Comparison of ENCODE assay signal across 15 mouse cellular contexts in the genomic region with DNA sequence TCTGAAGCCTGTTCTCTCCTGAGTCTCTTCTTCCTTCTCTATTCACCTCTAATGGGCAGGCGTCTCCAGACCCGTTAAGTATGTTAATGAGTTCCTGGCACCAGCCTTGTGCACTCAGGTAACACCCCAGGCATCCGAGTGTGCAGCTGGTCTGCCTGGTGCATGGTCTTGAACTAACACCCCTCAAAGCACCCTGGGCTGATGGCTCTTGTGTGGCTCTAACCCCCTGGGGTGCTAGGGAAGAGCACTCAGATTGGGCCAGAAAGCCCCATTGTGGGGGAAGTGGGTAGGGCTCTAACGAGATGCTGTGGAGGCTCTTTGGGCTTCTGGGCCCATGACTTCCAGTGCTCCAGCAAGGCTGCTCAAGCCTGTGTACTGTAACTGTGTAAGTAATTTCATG. TPM values are rescaled to one million over a fixed set of nuclear protein-coding genes. Genes with fewer than 3 reads are reported as not detected.
A peak's percentile ranks its signal among the peaks of the same experiment; 100 is the strongest.
DNase-seq lines count a peak whose midpoint lies in the region; ATAC-seq and TF ChIP-seq lines count a peak whose summit lies in the region.
"Had no signal": no experiment of that assay in that cellular context is flagged by ENCODE, and none has a peak within 500 bp of the region (broad histone marks: within the 10 kb centered on the region; RNA-seq: fewer than 3 reads in every experiment).

No protein-coding gene starts in this region.

- peaks cover 74% of the 10 kb centered on the region for H3K4me1 ChIP-seq in heart, embryonic 13.5 days
- peaks cover 89% of the 10 kb centered on the region for H3K4me1 ChIP-seq in megakaryocyte, embryonic 14.5 days
- H3K4me1 ChIP-seq in embryonic fibroblast, embryonic 13.5 days (ENCODE audit: control insufficient read depth, insufficient read depth, low read length), result peaks cover 16% of the 10 kb centered on the region

- peaks cover 77% of the 10 kb centered on the region for H3K36me3 ChIP-seq in heart, embryonic 13.5 days
- H3K36me3 ChIP-seq in megakaryocyte, embryonic 14.5 days (replicated peaks; ENCODE audit: low read length), result peaks cover 80% of the 10 kb centered on the region

- H3K27me3 ChIP-seq in heart, embryonic 13.5 days (replicated peaks), result no peaks in the 10 kb centered on the region
- H3K27me3 ChIP-seq in megakaryocyte, embryonic 14.5 days (replicated peaks), result no peaks in the 10 kb centered on the region

- ATAC-seq in heart, embryonic 13.5 days (ENCODE audit: extremely low read depth, insufficient number of reproducible peaks, low FRiP score, low TSS enrichment), result no peak
- ATAC-seq in megakaryocyte, adult 5-6 weeks (ENCODE audit: poor library complexity, severe bottlenecking), result no peak
- no peak for ATAC-seq in erythroblast, adult 5-6 weeks (replicated peaks; ENCODE audit: low FRiP score, poor library complexity, severe bottlenecking)

- TF ChIP-seq CTCF in embryonic fibroblast, embryonic 13.5 days (IDR thresholded peaks at IDR 0.05; ENCODE audit: borderline replicate concordance, insufficient read depth, low read length), result no peak

- no peak for DNase-seq in heart, postnatal 25 days (ENCODE audit: low spot score)
- DNase-seq in R1 (ENCODE audit: low read depth, low spot score), result peak; percentile 69
- DNase-seq in cerebellum, adult 8-10 months, result no peak
- DNase-seq: kidney, postnatal 36 days; lung, postnatal 4 days; right cerebral cortex, adult 18-20 months; thymus, adult 18-20 months had no signal

- intact Hi-C loops in heart, postnatal 25 days (cut with DNase I), result loop anchor here (2.0 kb wide), 1 partner anchor 23 kb away; no protein-coding TSS in a partner anchor

- H3K9ac ChIP-seq in heart, embryonic 13.5 days, result peak overlapping the region; percentile 54
- H3K9ac ChIP-seq: liver, embryonic 14.5 days had no signal

- no peak for TF ChIP-seq POLR2A in embryonic fibroblast, embryonic 13.5 days (IDR thresholded peaks at IDR 0.05; ENCODE audit: low read depth, low read length)

- H3K27ac ChIP-seq in heart, embryonic 13.5 days (replicated peaks), result no peak overlapping the region
- H3K27ac ChIP-seq in embryonic fibroblast, embryonic 13.5 days (ENCODE audit: insufficient read depth, low read length), result no peak overlapping the region
- H3K27ac ChIP-seq: liver, embryonic 14.5 days had no signal

- H3K4me2 ChIP-seq in heart, embryonic 13.5 days, result peak overlapping the region; percentile 50

- 74% methylated on average over 4 of the region's 4 CpGs for WGBS in heart, embryonic 13.5 days

- no peaks in the 10 kb centered on the region for H3K9me3 ChIP-seq in heart, embryonic 13.5 days
- H3K9me3 ChIP-seq in megakaryocyte, embryonic 14.5 days, result no peaks in the 10 kb centered on the region

- H3K4me3 ChIP-seq in heart, embryonic 13.5 days, result 0 out of 2 replicates have a peak overlapping the region, but pooled peaks have one; percentile 1
- peak overlapping the region; percentile 97 for H3K4me3 ChIP-seq in megakaryocyte, embryonic 14.5 days (replicated peaks)
- peak overlapping the region; percentile 3; the same call in 1 of the 2 replicates for H3K4me3 ChIP-seq in embryonic fibroblast, embryonic 13.5 days (ENCODE audit: insufficient read depth, low read length)

RNA-seq across cellular contexts. Expression of a gene that starts 5.2 kb away (rescaled TPM):
- 1,911 and 2,064 TPM in 2 replicates for polyA plus RNA-seq in heart, embryonic 13.5 days (2015; fragmentation: Nextera tagmentation; extraction: Ambion mirVana)
- total RNA-seq in heart, postnatal 25 days (2021), result 100 to 1,000 TPM; 119 to 136 TPM
- polyA plus RNA-seq in megakaryocyte, embryonic 14.5 days (2012; ENCODE audit: insufficient read depth, low replicate concordance), result 2,192 and 2,220 TPM in 2 replicates
- 382 and 422 TPM in 2 replicates for total RNA-seq in megakaryocyte, adult 5-6 weeks (2015)
- 352 and 362 TPM in 2 replicates for total RNA-seq in megakaryocyte, adult 5-6 weeks (2017)
- polyA plus RNA-seq in embryonic fibroblast, embryonic 13.5 days (2011; ENCODE audit: insufficient read length, low read depth, missing spikeins), result 672 and 858 TPM in 2 replicates
- total RNA-seq in erythroblast, adult 5-6 weeks (2015; ENCODE audit: low replicate concordance), result 111 and 119 TPM in 2 replicates
- 73.2 and 74.7 TPM in 2 replicates for total RNA-seq in erythroblast, adult 5-6 weeks (2017; ENCODE audit: low replicate concordance)

RNA-seq across cellular contexts. Expression of a gene that starts 39.7 kb away (rescaled TPM):
- polyA plus RNA-seq in heart, embryonic 13.5 days (2015; fragmentation: Nextera tagmentation; extraction: Ambion mirVana), result 18.1 and 19.9 TPM in 2 replicates
- 10 to 100 TPM; 37.8 to 51.5 TPM for total RNA-seq in heart, postnatal 25 days (2021)
- polyA plus RNA-seq in megakaryocyte, embryonic 14.5 days (2012; ENCODE audit: insufficient read depth, low replicate concordance), result 39.0 and 101 TPM in 2 replicates
- 60.3 and 65.8 TPM in 2 replicates for total RNA-seq in megakaryocyte, adult 5-6 weeks (2015)
- 16.3 and 19.1 TPM in 2 replicates for total RNA-seq in megakaryocyte, adult 5-6 weeks (2017)
- polyA plus RNA-seq in embryonic fibroblast, embryonic 13.5 days (2011; ENCODE audit: insufficient read length, low read depth, missing spikeins), result 47.2 and 59.0 TPM in 2 replicates
- 11.1 and 22.4 TPM in 2 replicates for total RNA-seq in erythroblast, adult 5-6 weeks (2015; ENCODE audit: low replicate concordance)
- total RNA-seq in erythroblast, adult 5-6 weeks (2017; ENCODE audit: low replicate concordance), result 9.5 and 10.9 TPM in 2 replicates

RNA-seq across cellular contexts. Expression of a gene that starts 40.6 kb away (rescaled TPM):
- polyA plus RNA-seq in heart, embryonic 13.5 days (2015; fragmentation: Nextera tagmentation; extraction: Ambion mirVana), result not detected in 2 replicates
- total RNA-seq in heart, postnatal 25 days (2021), result not detected
- not detected in 2 replicates for polyA plus RNA-seq in megakaryocyte, embryonic 14.5 days (2012; ENCODE audit: insufficient read depth, low replicate concordance)
- 0.20 and 0.39 TPM in 2 replicates for total RNA-seq in megakaryocyte, adult 5-6 weeks (2015)
- not detected in 2 replicates for total RNA-seq in megakaryocyte, adult 5-6 weeks (2017)
- polyA plus RNA-seq in embryonic fibroblast, embryonic 13.5 days (2011; ENCODE audit: insufficient read length, low read depth, missing spikeins), result 2.7 and 7.0 TPM in 2 replicates
- total RNA-seq in erythroblast, adult 5-6 weeks (2015; ENCODE audit: low replicate concordance), result not detected in 2 replicates
- total RNA-seq in erythroblast, adult 5-6 weeks (2017; ENCODE audit: low replicate concordance), result not detected in 2 replicates
- polyA plus RNA-seq: cortical plate, adult 2 months; intestine, embryonic 14.5 days had no signal

Comparison
In these comparisons a context has a peak if more than half of its experiments do, and no peak if none do; other contexts are left out.
1. H3K4me3 ChIP-seq: peak in every context shown above with its lines; median percentile 97 in megakaryocyte, embryonic 14.5 days; 3 in embryonic fibroblast, embryonic 13.5 days; 1 in heart, embryonic 13.5 days.